Mouse (Mus musculus): ENCODE results near the gene Gm20661.

The Gm20661 gene

DNA sequence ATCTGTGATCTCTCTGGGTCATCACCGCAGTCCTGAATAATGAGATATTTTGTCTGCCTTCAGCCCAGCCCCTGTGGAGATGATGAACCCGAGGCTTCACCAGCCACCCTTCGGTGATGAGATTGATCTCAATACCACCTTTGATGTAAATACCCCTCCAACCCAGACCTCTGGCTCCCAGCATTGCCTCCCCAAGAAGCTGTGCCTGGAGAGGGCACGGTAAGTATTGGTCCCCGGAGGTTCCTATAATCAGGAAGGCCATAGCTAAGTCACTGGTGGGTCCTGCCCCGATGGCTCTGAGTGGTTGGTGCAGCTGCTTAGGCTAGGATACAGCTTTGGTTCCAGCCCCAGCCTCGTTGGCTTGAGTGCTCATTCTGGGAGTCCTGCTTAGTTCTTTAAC, 14.3 kb upstream of the Gm20661 start:
- DNase-seq = no peak

DNA sequence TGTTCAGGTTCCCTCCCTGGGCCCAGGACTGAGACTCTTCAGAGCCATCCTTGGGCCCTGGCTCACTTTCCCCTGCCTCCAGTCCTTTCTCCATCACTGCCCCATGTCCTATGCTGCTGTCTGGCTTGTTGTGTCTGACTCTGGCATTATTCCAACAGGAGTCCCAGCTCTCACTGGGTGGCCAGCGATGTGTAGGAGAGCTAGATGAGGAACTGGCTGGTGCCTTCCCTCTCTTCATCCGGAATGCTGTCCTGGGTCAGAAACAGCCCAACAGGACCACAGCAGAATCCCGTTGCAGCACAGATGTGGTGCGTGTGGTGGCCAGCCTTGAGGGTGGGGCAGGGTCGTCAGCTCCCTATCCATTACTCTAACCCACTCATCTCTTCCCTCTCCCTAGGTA, 12.5 kb upstream of the Gm20661 start:
- DNase-seq = no peak

DNA sequence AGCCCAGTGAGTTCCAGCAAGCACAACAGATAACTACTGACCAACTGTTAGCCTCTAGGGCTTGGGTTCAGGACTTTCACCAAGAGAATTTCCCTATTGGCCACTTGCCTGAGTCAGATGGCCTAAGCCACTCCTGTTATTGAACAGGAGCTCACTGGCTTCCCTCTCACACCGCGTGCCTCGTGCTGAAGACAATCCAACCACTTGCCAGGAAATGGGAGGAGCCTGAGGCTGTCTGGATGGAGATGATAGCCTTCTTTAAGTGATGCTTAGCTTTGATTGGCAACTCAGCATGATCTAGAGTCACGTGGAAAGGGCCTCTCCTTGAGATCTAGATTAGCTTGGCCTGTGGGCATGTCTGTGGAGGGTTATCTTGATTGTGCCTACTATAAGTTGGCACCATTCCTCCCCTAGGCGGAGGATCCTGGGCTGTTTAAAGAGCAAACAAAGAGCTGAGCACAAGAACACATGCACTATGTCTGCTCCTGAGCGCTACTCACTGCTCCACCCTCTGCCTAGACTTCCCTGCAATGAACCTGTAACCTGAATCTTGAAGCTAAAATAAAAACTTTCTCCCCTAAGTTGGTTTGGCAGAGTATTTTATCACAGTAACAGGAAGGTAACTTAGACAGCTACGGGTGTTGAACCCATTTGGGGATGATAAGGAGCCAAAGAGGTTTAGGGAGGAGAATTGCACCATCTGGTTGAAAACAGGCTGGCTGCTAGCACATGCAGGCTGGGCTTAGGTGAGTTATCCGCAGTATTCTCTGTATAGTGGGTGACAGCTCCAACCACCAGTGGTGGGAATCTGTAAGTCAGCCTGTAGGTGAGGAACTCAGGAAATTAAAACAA, 10.9 kb upstream of the Gm20661 start:
- DNase-seq = no peak

DNA sequence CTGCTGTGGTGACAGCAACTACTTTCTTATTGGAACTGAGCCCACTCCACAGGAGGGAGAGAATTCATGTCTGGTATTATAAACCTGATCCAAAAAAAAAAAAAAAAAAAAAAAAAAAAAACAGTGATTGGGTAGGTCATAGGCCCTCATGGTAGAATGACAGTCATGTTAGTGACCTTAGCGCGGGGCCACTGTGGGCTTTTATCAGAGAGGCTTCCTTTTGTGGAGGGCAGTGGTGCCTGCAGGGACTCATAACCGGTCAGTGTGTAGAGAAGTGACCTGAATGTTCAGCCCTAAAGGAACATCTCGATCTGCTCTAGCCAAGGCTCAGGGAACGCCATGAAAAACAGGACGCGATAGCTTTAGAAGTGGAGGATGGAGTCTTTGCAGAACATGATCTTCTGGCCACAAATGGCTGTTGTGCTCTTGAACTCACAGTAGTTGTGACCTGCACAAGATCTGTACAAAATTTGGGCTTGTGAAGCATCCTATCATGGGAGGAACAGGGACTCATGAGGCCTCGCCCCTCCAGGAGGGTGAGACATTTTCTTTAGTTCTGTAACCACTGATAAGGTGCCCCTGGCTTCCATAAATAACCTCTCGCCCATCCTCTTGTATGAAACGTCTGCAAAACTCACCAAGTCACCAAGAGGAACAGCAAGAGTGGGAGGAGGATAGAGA, 8.2 kb upstream of the Gm20661 start:
- DNase-seq = no peak

DNA sequence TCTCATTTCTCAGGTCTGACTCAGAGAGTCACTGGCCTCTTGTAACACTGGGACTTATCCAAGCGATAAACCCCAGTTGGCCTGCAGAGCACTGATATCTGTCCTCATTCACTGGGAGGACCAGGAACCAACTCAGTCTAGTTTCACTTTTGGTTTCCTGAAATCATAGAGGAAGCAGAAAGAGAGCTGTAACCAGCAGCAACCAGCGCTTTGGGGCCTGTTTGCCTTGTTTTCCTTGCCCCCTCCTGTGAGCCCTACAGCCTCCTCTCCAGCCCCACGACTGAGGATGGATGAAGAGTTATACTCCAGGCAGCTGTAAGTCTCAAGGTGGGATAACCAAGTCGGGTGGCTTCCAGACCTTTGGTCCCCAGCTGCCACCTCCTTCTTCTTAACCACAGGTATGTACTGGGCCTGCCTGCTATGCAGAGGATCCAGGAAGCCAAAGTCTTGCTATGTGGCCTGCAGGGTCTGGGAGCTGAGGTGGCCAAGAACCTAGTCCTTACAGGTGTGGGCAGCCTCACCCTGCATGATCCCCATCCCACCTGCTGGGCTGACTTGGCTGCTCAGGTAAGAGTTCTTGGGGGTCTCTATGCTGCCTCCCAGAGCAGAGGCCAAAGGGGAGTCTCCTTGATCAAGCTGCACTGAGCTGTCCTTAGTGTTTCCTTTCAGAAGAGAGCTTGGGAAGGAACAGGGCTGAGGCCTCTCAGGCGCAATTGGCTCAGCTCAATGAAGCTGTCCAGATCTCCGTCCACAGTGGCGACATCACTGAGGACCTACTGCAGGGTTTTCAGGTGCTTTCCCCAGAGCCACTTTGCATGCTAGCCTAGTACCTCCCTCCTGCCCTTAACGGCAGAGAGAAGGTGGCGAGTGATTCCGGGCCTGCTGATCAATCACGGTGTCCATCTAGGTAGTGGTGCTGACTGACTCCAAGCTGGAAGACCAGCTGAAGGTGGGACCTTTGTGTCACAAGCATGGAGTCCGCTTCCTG, 7.2 kb upstream of the Gm20661 start, which contains the start of gene Uba7:
Gene Uba7 (plus strand): TSS at position 107 of the 988 bp plus-strand sequence.
- peak; percentile 41 to 51 for DNase-seq

DNA sequence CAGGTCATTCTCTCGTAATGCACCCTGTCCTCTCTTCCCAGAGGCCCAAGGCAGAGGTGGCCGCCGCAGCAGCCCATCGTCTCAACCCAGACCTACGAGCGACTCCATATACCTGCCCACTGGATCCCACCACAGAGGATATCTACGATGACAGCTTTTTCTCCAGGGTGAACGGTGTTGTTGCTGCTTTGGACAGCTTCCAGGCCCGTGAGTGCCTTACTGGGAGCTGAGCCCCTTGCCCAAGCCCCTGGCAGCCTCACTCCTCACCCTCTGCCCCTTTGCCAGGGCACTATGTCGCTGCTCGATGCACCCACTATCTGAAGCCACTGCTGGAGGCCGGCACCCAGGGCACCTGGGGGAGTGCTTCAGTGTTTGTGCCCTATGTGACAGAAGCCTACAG, 4.0 kb upstream of the Gm20661 start:
- DNase-seq = no peak

DNA sequence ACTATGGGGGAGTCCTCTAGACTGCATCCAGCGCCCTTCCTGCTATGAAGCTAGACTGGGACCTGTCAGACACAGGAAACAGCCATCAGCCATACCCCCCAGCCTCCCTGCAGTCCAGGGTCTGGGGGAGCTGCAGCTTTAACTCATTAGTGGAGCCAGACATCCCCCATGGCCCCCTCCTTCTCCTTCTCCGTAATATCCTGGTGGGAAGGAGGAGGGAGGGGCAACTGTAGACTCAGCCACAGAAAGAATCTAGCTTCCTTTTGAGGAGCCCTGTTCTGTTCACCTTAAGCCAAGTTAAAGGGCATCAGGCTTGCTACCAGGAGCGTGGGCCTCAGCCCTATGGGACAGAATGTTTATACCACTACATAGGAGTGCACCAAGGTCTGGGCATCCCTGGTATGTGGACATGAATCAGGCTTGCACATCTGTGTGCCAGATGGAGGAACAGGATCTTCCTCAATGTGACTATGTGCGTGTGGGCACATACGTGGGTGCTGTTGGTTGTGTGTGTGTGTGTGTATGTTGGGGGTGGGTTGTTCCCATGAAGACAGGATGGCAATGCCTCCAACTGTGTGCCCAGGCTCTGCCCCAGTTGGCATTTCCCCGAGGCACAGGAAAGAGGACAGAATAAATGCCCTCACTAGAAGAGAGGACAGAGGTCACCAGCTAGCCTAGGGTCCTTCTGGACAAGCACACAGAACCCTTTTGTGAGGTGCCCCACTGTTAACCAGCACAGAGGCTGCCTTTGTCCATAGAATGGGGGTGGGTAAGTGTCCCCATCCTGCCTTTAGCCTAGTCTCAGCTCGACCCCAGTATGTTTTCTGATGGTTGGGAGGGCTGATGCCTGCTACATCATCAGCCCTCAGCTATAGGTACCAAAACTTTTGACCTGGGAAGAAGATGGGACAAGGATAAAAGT, 913 bp upstream of the Gm20661 start:
- DNase-seq = no peak

DNA sequence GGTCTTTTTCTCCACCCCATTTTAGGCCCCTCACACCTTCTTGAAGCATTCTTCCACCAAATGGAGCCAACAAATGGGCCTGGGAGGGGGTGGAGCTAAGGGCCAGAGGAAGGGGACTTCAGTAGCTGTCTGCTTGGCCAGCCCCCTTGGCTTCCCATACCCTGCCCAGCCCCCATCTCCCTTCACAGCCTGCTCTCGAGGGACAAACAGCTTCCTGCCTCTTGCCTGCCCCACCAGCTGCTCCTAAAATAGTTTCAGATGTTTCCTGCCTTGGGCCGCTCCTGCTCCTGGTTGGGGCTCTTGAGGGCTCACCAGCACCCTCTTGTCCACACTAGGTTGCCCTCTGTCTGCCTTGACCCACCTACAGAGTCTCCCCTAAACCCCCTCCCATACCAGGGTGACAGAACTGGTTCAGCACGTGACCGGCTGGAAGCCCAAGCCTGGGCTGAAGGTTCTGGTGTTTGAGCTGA, 598 bp downstream of the Gm20661 start:
- DNase-seq = peak in 1 of 2 experiments; percentile 62

DNA sequence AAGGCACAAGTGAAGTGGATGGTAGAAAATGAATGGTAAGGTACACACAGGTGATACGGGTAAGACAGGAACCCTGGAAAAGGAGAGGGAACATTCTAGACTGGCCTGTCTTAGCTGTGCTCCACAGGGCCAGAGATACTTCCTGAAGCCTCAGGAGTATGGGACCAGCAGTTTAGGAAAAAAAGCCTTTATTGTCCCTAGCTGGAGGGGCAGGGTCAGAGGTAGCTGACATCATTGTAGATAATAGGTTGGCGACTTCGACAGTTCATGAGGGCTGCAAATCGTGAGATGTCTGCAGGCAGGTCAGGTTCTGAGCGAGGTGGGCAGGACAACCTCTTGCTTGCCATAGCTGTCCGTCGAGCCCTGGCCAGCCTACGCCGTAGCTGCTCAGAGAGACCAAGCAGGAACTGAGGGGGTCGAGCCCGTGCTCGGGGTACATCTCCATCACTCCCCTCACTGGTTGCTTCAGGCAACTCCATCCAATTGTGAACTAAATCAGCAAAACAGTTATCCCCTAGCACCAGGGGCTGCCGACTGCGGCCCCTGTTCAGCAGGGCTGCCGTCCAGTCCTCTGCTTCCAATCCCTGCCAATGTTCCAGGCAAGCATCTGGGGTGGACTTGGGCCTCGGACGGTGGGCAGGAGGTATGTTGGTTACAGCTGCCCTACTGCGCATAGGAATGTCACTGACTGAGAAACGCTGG, 1.3 kb downstream of the Gm20661 start:
- no peak for DNase-seq

DNA sequence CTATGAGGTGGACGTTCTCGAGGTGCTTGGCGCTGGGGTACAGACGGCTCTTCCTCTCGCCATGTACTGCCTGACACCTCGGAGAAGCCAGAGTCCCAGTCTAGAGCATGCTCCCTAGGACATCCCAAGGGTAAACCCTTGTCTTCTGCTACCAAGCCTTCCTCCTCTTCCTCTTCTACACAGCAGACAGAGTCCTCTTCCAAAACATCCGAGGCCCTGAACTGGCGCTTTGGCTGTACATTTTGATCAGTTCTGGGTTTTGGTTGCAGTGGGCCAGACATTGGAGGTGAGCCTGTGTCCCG, 1.8 kb downstream of the Gm20661 start:
- no peak for DNase-seq

DNA sequence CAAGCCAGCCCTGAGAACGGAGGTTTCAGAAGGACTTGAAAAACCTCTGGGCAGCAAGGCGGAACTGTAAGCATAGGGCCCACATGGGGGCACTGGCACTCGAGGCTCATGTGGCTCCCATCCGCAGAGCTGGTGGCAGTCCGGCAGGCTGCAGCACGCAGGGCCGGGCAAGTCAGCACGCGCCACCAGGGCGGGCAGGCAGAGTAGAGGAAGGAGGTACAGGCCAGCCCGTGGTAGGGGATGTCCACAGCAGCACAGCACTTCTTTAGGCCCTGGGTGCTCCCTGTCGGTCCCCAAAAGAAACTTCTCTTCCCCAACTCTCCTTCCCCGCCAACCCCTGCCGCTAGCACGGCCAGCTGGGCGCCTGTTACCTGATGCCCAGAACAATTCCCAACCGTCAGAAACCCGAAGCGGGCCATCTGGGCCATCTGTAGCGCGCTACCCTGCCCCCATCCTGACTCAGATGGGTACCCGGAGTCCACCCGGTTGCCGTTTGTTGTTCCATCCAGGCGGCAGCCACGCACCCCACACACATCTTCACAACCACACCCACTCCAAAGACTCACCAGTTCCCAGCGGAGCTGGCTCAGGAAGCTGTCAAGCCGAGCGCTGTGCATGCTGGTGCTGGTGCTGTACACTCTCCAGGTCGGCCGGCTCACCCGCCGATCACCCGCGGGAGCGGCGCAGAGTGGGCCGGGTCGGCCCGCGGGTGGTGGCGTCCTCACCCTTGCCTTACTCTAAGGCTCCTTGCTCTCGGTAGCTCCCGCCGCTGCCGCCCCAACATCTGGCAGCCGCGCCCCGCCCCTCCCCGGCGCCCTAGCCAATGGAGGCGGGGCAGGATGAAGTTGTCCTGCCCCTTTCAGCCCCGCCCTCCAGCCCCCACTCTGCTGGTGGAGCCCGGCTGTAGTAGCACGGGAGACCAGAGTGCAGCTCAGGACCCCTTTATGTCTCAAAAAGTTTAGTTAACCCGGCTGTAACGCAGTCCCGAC, 2.6 kb downstream of the Gm20661 start, which contains the start of gene Inka1:
Gene Inka1 (minus strand): TSS at position 749 of the 989 bp plus-strand sequence.
- peak; percentile 93 to 95 for DNase-seq

DNA sequence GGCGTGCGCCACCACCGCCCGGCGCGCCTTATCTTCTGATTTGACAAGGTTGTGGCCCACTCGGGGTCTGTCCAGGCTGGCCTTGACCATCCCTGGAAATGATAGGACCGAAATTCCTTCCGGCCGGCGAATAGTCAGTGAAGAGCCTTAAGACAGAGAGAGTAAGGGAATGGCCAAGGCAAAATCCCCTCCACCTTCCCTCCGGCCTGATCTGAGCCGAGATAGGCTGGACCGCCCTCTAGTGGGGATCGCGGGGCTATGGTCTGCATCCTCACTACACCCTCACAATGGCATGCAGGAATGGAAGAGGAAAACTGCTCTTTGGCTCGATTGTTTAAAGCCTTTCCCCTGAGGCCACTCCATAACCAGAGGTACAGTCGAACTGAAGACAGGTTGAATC, 3.5 kb downstream of the Gm20661 start:
- DNase-seq = peak; percentile 79 to 80

DNA sequence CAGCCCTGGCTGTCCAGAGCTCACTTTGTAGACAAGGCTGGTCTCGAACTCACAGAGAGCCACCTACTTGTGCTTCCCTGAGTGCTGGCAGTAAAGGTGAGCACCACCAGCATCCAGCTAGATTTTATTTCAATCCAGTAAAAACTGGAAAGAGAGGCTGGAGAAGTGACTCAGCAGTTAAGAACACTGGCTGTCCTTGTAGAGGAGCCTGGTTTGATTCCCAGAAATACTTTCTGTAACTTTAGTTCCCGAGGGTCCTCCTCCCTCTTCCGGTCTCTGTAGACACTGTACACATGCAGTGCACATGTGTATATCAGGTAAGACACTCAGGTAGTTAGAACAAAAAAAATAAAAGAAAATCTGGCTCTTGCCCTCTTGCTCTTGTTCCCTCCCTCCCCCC, 5.1 kb downstream of the Gm20661 start:
- no peak for DNase-seq

DNA sequence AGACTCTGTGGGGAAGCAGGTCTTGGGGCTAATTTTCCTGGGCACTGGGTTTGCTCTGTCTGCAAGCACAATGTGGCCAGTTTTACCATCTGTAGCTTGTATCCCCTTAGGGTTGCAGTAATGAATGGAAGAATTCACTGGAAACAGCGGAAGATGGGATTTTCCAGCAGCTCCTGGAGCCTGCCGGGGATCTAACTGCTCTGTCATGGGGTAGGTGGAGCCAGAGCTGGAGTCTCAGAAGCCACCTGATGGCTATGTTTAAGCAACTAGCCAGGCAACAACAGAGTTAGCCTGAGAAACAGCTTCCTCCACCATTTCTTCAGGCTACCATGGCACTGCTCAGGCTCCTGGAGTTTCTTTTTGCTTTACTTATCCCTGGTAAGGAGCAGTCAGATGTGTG, 9.3 kb downstream of the Gm20661 start, which contains the start of gene Cdhr4:
Gene Cdhr4 (plus strand): TSS at position 301 of the 400 bp plus-strand sequence.
- no peak for DNase-seq

DNA sequence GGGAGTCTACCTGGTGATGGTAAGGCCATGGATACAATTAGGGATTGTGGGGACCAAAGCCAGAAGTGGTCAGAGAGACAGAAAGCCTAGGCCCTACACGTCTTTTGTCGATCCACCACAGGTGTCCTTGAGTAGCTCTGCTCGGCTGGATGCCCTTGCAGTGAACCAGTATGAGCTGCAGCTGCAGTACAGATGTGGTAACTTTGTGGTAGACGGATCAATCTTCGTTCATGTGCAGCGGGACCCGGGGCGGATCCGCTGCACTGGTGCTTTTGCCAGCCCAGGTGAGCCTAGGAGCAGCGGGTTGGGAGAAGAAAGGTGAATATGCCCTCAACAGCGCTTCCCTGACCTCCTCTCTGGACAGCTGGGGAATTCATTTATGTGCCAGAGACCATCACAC, 10.2 kb downstream of the Gm20661 start:
- DNase-seq = peak; percentile 38 to 50

DNA sequence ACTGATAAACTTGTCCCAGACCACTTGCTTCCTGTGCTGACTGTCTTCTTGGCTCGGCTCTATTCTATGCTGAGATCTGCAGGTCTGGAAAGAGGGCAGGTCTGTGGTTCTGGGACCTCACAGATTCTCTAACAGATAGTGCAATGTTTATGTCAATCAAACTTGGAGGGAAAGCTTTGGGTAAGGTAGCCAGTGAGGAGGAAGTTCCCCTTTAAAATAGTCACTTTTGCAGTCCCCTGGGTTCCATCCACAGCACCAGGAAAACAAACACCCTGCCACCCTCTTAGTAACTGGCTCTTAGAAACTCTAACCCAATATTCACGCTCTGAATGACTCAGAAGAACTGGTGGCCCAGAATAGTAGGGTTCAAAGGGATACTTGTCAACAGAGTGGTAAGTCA, 11.6 kb downstream of the Gm20661 start:
- DNase-seq = no peak

DNA sequence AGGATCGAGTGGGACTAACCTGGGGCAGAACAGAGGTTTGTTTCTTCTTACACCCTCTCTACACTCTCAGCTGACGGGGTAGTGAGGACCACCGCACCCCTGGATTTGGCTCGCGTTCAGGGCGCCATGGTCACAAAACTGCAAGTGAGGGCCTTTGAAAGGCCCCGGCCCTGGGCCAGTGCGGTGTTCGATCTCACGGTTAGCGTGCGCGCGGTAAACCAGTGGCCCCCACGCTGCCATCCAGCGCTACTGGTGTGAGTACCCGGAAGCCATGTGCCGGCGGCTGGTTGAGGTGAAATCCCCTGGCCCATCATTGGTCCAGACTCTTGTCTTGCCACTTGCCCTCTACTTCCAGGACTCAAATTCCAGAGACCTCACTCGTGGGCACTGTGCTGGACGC, 12.7 kb downstream of the Gm20661 start:
- no peak for DNase-seq

DNA sequence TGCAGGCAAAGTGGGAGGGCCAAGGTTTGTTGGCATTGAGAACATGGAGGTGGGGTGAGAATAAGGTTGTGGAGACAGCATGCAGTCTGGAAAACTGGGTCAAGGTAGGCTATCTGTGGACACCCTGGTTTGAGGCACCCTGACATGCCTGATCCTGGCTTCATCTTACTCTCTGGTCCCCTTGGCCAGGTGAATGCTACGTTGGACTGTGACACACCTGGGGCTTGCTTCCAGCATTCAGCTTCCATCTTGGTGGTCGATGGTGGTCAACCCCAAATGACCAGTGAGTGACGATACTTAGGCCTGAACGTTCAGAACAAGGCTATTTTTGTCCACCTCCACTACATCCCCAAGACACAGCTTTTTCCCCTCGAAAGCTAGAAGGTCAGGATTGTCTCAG, 13.2 kb downstream of the Gm20661 start, which contains the start of gene Gm20662:
Gene Gm20662 (plus strand): TSS at position 301 of the 400 bp plus-strand sequence.
- DNase-seq = no peak

DNA sequence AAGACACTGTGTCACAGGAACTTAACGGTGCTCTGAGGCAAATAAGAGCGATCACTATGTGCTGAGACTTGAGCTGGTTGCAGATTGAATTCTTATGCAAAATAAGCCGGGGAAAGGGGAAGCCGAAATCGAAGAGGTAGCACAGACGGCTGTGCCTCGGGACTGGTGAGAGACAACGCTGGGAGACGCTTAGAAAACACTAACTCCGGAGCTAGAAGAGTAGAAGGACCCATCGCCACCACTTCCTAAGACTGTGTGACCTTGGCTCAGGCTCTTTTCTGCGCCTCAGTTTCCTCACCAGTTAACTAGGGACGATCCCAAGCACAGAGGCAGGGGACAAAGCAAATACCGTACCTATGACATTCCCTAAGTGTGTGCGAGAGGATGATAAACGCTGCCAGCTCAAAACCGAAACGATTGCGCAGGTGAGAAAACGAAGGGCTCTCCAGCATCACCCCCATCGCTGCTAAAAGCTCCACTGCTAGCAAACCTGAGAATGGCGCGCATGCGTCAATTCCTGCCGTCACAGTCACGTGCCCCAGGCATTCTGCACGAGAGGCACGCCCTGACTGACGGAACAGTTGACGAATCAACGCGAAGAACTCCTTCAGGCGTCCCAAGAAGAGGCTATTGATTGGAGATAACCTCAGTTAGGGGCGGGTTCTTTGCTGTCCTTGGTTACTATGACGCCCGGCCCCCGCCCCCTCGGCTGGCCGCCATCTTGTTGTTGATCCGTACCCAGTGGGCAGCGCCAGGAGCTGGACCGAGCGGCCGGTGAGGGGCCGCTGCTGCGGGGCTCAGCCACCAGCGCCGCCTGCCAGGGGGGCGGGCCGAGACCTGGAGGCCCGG, 19.3 kb downstream of the Gm20661 start, which contains the start of gene Ip6k1:
Gene Ip6k1 (plus strand): TSS at position 580 of the 849 bp plus-strand sequence.
- DNase-seq = peak; percentile 99
